Mouse (Mus musculus) liver, embryonic 14.5 days (tissue): ENCODE data around the gene 4931422A03Rik. TPM values are rescaled to one million over a fixed set of nuclear protein-coding genes. Genes with fewer than 3 reads are reported as not detected.

ENCODE experiments used
- ATAC-seq: fragments of 200-750 bp; cut with Nextera tagmentation; 2 replicates; pipeline ENCODE4 v1.8.0; 2017; ENCODE audit warnings: moderate number of reproducible peaks, mild to moderate bottlenecking, moderate library complexity; ENCODE audit not compliant: insufficient read depth
- DNase-seq, 3 experiments: peaks; one replicate each; pipeline ENCODE4 v3.0.0-alpha.2; 2012 to 2013; ENCODE audit warnings: low read depth in 3 of 3, low spot score in 3 of 3
- H3K27ac ChIP-seq: fragments of 300-500 bp; sonication (generic); 2 replicates; pipeline ENCODE4 v1.5.1; 2014; ENCODE audit warnings: moderate library complexity, mild to moderate bottlenecking, control low read depth, inconsistent platforms
- H3K27me3 ChIP-seq: fragments of 300-500 bp; sonication (generic); 2 replicates; pipeline ENCODE4 v1.6.1; 2014; ENCODE audit warnings: mild to moderate bottlenecking, low read length, moderate library complexity; ENCODE audit not compliant: control insufficient read depth, insufficient read depth
- H3K36me3 ChIP-seq: fragments of 300-500 bp; sonication (generic); replicated peaks from 2 replicates; pipeline ENCODE4 v1.6.1; 2014; ENCODE audit warnings: low read depth; ENCODE audit not compliant: control insufficient read depth, insufficient read depth
- H3K4me1 ChIP-seq, 2 experiments: fragments of 200-500 bp in 1 of 2; fragments of 300-500 bp in 1 of 2; sonication (generic) in 1 of 2; replicated peaks; 2 replicates each; pipeline ENCODE4 v1.6.1; 2012 to 2014; ENCODE audit warnings: antibody characterized with exemption in 1 of 2, inconsistent platforms in 1 of 2, low read length in 1 of 2; ENCODE audit not compliant: control insufficient read depth in 2 of 2, insufficient read depth in 2 of 2
- H3K4me2 ChIP-seq: fragments of 300-500 bp; sonication (generic); 2 replicates; pipeline ENCODE4 v1.6.1; 2014; ENCODE audit warnings: low read depth, mild to moderate bottlenecking, control low read depth, moderate library complexity
- H3K4me3 ChIP-seq, 2 experiments: fragments of 200-500 bp in 1 of 2; fragments of 300-500 bp in 1 of 2; sonication (generic) in 1 of 2; 2 replicates each; pipeline ENCODE4 v1.5.1; 2012 to 2014; ENCODE audit warnings: low read depth in 2 of 2, low read length in 2 of 2, mild to moderate bottlenecking in 2 of 2, control low read depth in 1 of 2, inconsistent platforms in 1 of 2, moderate library complexity in 1 of 2; ENCODE audit not compliant: insufficient read depth in 1 of 2
- H3K9ac ChIP-seq: fragments of 300-500 bp; sonication (generic); replicated peaks from 2 replicates; pipeline ENCODE4 v1.6.1; 2014; ENCODE audit warnings: mild to moderate bottlenecking, control low read depth, moderate library complexity
- H3K9me3 ChIP-seq: fragments of 300-500 bp; sonication (generic); 2 replicates; pipeline ENCODE4 v1.6.1; 2016; ENCODE audit warnings: low read length, mixed read lengths; ENCODE audit not compliant: control insufficient read depth
- CTCF ChIP-seq: IDR thresholded peaks from 2 replicates; pipeline ENCODE4 v1.5.1; 2016; ENCODE audit warnings: antibody characterized with exemption, low read depth, control low read depth
- EP300 ChIP-seq: IDR thresholded peaks from 2 replicates; pipeline ENCODE4 v1.6.1; 2016; ENCODE audit warnings: antibody characterized with exemption, low read depth
- WGBS: fragments of 180-500 bp; shearing (Covaris S2); extraction: QIAGEN DNeasy Blood & Tissue Kit; methylation state at CpG from one replicate; pipeline ENCODE4 v1.1.7; 2014; ENCODE audit not compliant: insufficient replicate concordance; 5-methylcytosine and 5-hydroxymethylcytosine counted together
- polyA plus RNA-seq, 2 experiments: library from polyadenylated mRNA; depleted of rRNA in 1 of 2; stranded (reverse) in 1 of 2; unstranded in 1 of 2; fragments of >200 nt; fragmentation: Nextera tagmentation in 1 of 2; extraction: Ambion mirVana in 1 of 2; gene quantifications; 2 replicates each; pipeline versions ENCODE4 v1.2.1 to v1.2.3; 2012 to 2014

4931422A03Rik gene
- polyA plus RNA-seq, 2 experiments = 0.86 TPM; not detected in 1

GRCm38 (mm10) chr2:103970791-103971649 is 57.1 kb downstream of the 4931422A03Rik start:
- Histone ChIP-seq H3K4me3 (peak overlapping the region; percentile 72 to 73), H3K9ac (peak overlapping the region; percentile 100), H3K4me2 (peak overlapping the region; percentile 92), H3K4me1 (peaks cover 26 to 37% of the 10 kb centered on the region in 2 experiments), H3K27ac (peak overlapping the region; percentile 92), H3K36me3 (peaks cover 75% of the 10 kb centered on the region), H3K27me3 (no peaks in the 10 kb centered on the region; the same call in 1 of the 2 replicates), H3K9me3 (no peaks in the 10 kb centered on the region)
- peak; percentile 19; the same call in 1 of the 2 replicates for ATAC-seq
- TF ChIP-seq EP300 (no peak), CTCF (no peak)
- under 1% methylated on average over 32 of the region's 32 CpGs for WGBS
- no peak for DNase-seq

- Histone ChIP-seq H3K27ac (peak overlapping the region; percentile 92), H3K27me3 (no peaks in the 10 kb centered on the region; the same call in 1 of the 2 replicates), H3K4me2 (peak overlapping the region; percentile 92), H3K9ac (peak overlapping the region; percentile 100), H3K36me3 (peaks cover 75% of the 10 kb centered on the region), H3K9me3 (no peaks in the 10 kb centered on the region), H3K4me3 (peak overlapping the region; percentile 72 to 73), H3K4me1 (peaks cover 34 to 45% of the 10 kb centered on the region in 2 experiments)
- WGBS = under 1% methylated on average over 71 of the region's 79 CpGs
- DNase-seq (no peak), ATAC-seq (peak; percentile 50)
- no peak for TF ChIP-seq CTCF
- no peak for TF ChIP-seq EP300
These were observed 57.9 kb downstream of the 4931422A03Rik start for GRCm38 (mm10) chr2:103970041-103970790.

DNA sequence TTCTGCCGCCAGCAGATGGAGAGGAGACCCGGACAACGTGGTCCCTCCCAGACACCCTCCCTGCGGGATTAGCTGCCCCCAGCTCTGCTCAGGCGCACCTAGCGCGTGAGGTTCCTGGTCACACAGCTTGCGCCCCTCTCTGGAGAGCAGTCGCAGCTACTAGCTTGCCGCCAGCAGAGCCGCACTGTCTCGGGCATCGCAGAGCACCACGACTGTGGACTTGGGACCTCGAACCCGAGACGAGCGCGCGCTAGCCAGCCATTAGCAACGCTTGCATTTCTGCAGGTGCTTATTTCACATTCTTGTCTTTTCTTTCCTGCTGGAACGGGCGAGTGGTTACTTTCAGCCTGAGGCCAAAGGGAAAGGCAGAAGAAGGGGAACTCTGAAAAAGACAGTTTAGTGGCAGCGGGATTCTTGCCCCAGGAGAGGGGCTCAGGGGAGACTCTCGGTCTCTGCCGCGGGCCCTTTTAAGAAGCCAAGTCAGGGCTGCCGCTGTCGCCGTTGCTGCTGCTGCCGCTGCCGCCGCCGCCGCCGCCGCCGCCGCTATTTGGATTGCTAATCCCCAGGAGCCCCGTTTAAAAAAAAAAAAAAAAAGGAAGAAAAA is 58.6 kb downstream of the 4931422A03Rik start:
- H3K9me3 ChIP-seq = no peaks in the 10 kb centered on the region
- peak overlapping the region; percentile 92 for H3K4me2 ChIP-seq
- no peak for TF ChIP-seq EP300
- TF ChIP-seq CTCF = peak; percentile 84
- peak overlapping the region; percentile 72 to 73 for H3K4me3 ChIP-seq
- peaks cover 40 to 50% of the 10 kb centered on the region in 2 experiments for H3K4me1 ChIP-seq
- DNase-seq = peak in 2 of 3 experiments; percentile 65 to 71
- ATAC-seq = peak; percentile 82
- WGBS = under 1% methylated on average over 40 of the region's 40 CpGs
- H3K27ac ChIP-seq = peak overlapping the region; percentile 92
- H3K9ac ChIP-seq = peak overlapping the region; percentile 100
- H3K27me3 ChIP-seq = no peaks in the 10 kb centered on the region; the same call in 1 of the 2 replicates
- H3K36me3 ChIP-seq = peaks cover 75% of the 10 kb centered on the region

DNA sequence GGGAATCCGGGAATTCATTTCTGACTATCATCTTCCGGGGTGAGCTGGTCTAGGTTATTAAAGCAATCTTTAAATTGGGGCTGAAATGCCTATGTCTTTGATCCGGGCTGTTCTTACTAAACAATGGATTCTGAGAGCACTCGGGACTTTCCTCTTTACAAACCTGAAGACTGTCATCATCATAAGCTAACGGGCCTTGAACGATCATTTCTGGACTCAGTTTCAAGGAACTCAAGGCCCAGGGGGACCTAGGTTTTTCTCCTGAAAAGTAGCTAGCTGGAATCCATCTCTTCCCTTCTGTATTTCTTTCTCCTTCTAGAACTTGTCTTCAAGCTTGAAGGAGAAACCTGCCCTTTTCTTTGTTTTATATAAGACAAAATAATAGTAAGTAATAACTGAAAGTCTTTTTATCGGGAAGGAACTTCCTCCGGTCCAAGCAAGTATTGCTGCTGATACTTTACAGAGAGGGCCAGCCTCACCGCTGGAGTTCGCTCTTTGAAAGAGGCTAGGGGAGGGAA is 59.2 kb downstream of the 4931422A03Rik start:
- DNase-seq (no peak), ATAC-seq (no peak)
- peak overlapping the region; percentile 92 for H3K27ac ChIP-seq
- peak overlapping the region; percentile 72 to 73 for H3K4me3 ChIP-seq
- H3K9ac ChIP-seq = peak overlapping the region; percentile 100
- WGBS = 15% methylated on average over 10 of the region's 10 CpGs
- no peaks in the 10 kb centered on the region for H3K9me3 ChIP-seq
- H3K36me3 ChIP-seq = peaks cover 74% of the 10 kb centered on the region
- peak overlapping the region; percentile 92 for H3K4me2 ChIP-seq
- no peaks in the 10 kb centered on the region; the same call in 1 of the 2 replicates for H3K27me3 ChIP-seq
- TF ChIP-seq EP300 (no peak), CTCF (no peak)
- H3K4me1 ChIP-seq = peaks cover 44 to 53% of the 10 kb centered on the region in 2 experiments
